ENCODE assay signal across 26 mouse cellular contexts in genomic region chr13:32053587-32053986, GRCm38 (mm10).
DNase-seq lines count a peak whose midpoint lies in the region; ATAC-seq and TF ChIP-seq lines count a peak whose summit lies in the region.
"Had no signal": no experiment of that assay in that cellular context is flagged by ENCODE, and none has a peak within 500 bp of the region (broad histone marks: within the 10 kb centered on the region; RNA-seq: fewer than 3 reads in every experiment).

No protein-coding gene starts in this region.

- peaks cover 2% of the 10 kb centered on the region in 2 experiments; a peak in 1 of 4 replicates for H3K4me1 ChIP-seq in ES-E14 (ENCODE audit: control insufficient read depth in 2 of 2, insufficient read depth in 2 of 2, low read length in 2 of 2, poor library complexity in 1 of 2)
- peaks cover 16% of the 10 kb centered on the region for H3K4me1 ChIP-seq in kidney, embryonic 15.5 days
- H3K4me1 ChIP-seq: liver, embryonic 12.5 days; midbrain, embryonic 13.5 days had no signal

- H3K27ac ChIP-seq in ES-E14 (ENCODE audit: insufficient read depth, low read depth, low read length, poor library complexity, severe bottlenecking): no peak overlapping the region
- H3K27ac ChIP-seq in kidney, embryonic 15.5 days: no peak overlapping the region
- H3K27ac ChIP-seq: embryonic facial prominence, embryonic 15.5 days; heart, embryonic 10.5 days; heart, embryonic 15.5 days; liver, embryonic 12.5 days; macrophage; midbrain, embryonic 13.5 days; neural tube, embryonic 13.5 days had no signal

- peak; percentile 16 to 60 for DNase-seq in urinary bladder, adult 18-20 months (ENCODE audit: low spot score in 2 of 2)
- no peak for DNase-seq in urinary bladder, adult 2 months (ENCODE audit: low spot score)
- peak; percentile 11 for DNase-seq in ES-E14 (ENCODE audit: low read depth, low spot score)
- DNase-seq in R1 (ENCODE audit: low read depth, low spot score): peak; percentile 31
- DNase-seq in urinary bladder, postnatal 36 days (ENCODE audit: low spot score in 2 of 2): peak; percentile 31 to 54
- DNase-seq in left cerebral cortex, postnatal 14 days (ENCODE audit: low spot score in 2 of 2): no peak
- DNase-seq: adrenal gland, postnatal 10 days; B cell, adult 2 months; cerebellum, adult 11 months; cerebellum, adult 9-11 months; gastrocnemius, postnatal 14 days; heart, adult 11 months; kidney, postnatal 36 days; left cerebral cortex, postnatal 4 days; liver, postnatal 0 days; lung, postnatal 10 days had no signal

- H3K36me3 ChIP-seq in ES-E14 (ENCODE audit: control insufficient read depth, insufficient read depth, low read length, poor library complexity, severe bottlenecking): no peaks in the 10 kb centered on the region
- no peaks in the 10 kb centered on the region for H3K36me3 ChIP-seq in kidney, embryonic 15.5 days
- H3K36me3 ChIP-seq: embryonic facial prominence, embryonic 15.5 days; heart, embryonic 10.5 days; heart, embryonic 15.5 days; liver, embryonic 12.5 days; midbrain, embryonic 13.5 days; neural tube, embryonic 13.5 days had no signal

- H3K4me2 ChIP-seq in kidney, embryonic 15.5 days: no peak overlapping the region
- H3K4me2 ChIP-seq: embryonic facial prominence, embryonic 15.5 days; heart, embryonic 15.5 days; liver, embryonic 12.5 days; midbrain, embryonic 13.5 days; neural tube, embryonic 13.5 days had no signal

- intact Hi-C loops in left cerebral cortex, postnatal 14 days (cut with DNase I): no loop called here

- H3K4me3 ChIP-seq in ES-E14 (ENCODE audit: insufficient read depth in 1 of 2, low read depth in 1 of 2, low read length in 2 of 2, poor library complexity in 1 of 2, severe bottlenecking in 1 of 2): no peak overlapping the region
- no peak overlapping the region for H3K4me3 ChIP-seq in kidney, embryonic 15.5 days (replicated peaks)
- H3K4me3 ChIP-seq: embryonic facial prominence, embryonic 15.5 days; heart, embryonic 10.5 days; heart, embryonic 15.5 days; liver, embryonic 12.5 days; midbrain, embryonic 13.5 days; neural tube, embryonic 13.5 days had no signal

- in situ Hi-C loops in ES-E14 (cut with MboI; ENCODE audit: low sequenced_read_pairs in 2 of 2, unreplicated experiment in 2 of 2): no loop called here

- no peak overlapping the region for H3K9ac ChIP-seq in ES-E14 (ENCODE audit: insufficient read depth, low read depth, low read length, poor library complexity, severe bottlenecking)
- no peak overlapping the region for H3K9ac ChIP-seq in kidney, embryonic 15.5 days
- H3K9ac ChIP-seq: embryonic facial prominence, embryonic 15.5 days; heart, embryonic 15.5 days; liver, embryonic 12.5 days; liver, postnatal 0 days; midbrain, embryonic 13.5 days; neural tube, embryonic 13.5 days had no signal

- no peaks in the 10 kb centered on the region for H3K9me3 ChIP-seq in ES-E14 (ENCODE audit: control insufficient read depth, insufficient read depth, low read depth, low read length)
- H3K9me3 ChIP-seq in kidney, embryonic 15.5 days (replicated peaks): no peaks in the 10 kb centered on the region
- H3K9me3 ChIP-seq: embryonic facial prominence, embryonic 15.5 days; heart, embryonic 10.5 days; heart, embryonic 15.5 days; liver, embryonic 12.5 days; midbrain, embryonic 13.5 days; neural tube, embryonic 13.5 days had no signal

- H3K27me3 ChIP-seq in kidney, embryonic 15.5 days: no peaks in the 10 kb centered on the region
- H3K27me3 ChIP-seq: embryonic facial prominence, embryonic 15.5 days; heart, embryonic 15.5 days; liver, embryonic 12.5 days; midbrain, embryonic 13.5 days had no signal

- ATAC-seq in kidney, embryonic 15.5 days (replicated peaks; ENCODE audit: low FRiP score): no peak
- ATAC-seq: forebrain, embryonic 14.5 days; hindbrain, embryonic 16.5 days; liver, embryonic 12.5 days; liver, postnatal 0 days; midbrain, embryonic 13.5 days had no signal

TF ChIP-seq in ES-E14, 5 proteins besides CTCF, POLR2A, EP300 and RAD21:
- no peak for TF ChIP-seq HCFC1 (IDR thresholded peaks at IDR 0.05; ENCODE audit: borderline replicate concordance, insufficient read depth, low read length)

Comparison
In these comparisons a context has a peak if more than half of its experiments do, and no peak if none do; other contexts are left out.
1. DNase-seq: peak in urinary bladder, adult 18-20 months (2 of 2), ES-E14 (single experiment), R1 (single experiment) and urinary bladder, postnatal 36 days (2 of 2); none in urinary bladder, adult 2 months (single experiment) and left cerebral cortex, postnatal 14 days (0 of 2).